Mouse (Mus musculus): Measurements from ENCODE around the gene Hemk1. TPM values are rescaled to one million over a fixed set of nuclear protein-coding genes. Genes with fewer than 3 reads are reported as not detected.

Hemk1 gene
- polyA plus RNA-seq, 1 experiment from 2014 or later = 8.2 TPM

- Histone ChIP-seq H3K27ac (replicated peaks; ENCODE audit: low read depth, low read length) (no peak overlapping the region), H3K9me3 (replicated peaks; ENCODE audit: control insufficient read depth, low read length) (no peaks in the 10 kb centered on the region), H3K36me3 (replicated peaks; ENCODE audit: control insufficient read depth, insufficient read depth, low read depth, low read length) (no peaks in the 10 kb centered on the region), H3K27me3 (ENCODE audit: control insufficient read depth, insufficient read depth, low read length) (no peaks in the 10 kb centered on the region; the same call in 1 of the 2 replicates), H3K9ac (replicated peaks; ENCODE audit: low read length) (no peak overlapping the region), H3K4me2 (ENCODE audit: low read depth, low read length) (no peak overlapping the region), H3K4me1 (ENCODE audit: control insufficient read depth, insufficient read depth, low read length) (no peaks in the 10 kb centered on the region), H3K4me3 (ENCODE audit: low read depth, low read length) (no peak overlapping the region)
- no peak for DNase-seq (ENCODE audit: low spot score)
- 83% methylated on average over 1 of the region's 1 CpGs for WGBS
- ATAC-seq (replicated peaks; ENCODE audit: insufficient number of reproducible peaks, low FRiP score, low TSS enrichment, low read depth) = no peak
These were observed 16.7 kb upstream of the Hemk1 start for GRCm38 (mm10) chr9:107354826-107355225.

- no peak for DNase-seq (ENCODE audit: low spot score)
- 59% methylated on average over 7 of the region's 7 CpGs for WGBS
These were observed 11.2 kb upstream of the Hemk1 start for GRCm38 (mm10) chr9:107349321-107349720.

GRCm38 (mm10) chr9:107347586-107348183 lies 9.5 kb upstream of the Hemk1 start:
- 73% methylated on average over 9 of the region's 9 CpGs for WGBS
- no peaks in the 10 kb centered on the region for H3K27me3 ChIP-seq (ENCODE audit: control insufficient read depth, insufficient read depth, low read length)
- no peaks in the 10 kb centered on the region for H3K4me1 ChIP-seq (ENCODE audit: control insufficient read depth, insufficient read depth, low read length)
- DNase-seq (ENCODE audit: low spot score) (no peak), ATAC-seq (replicated peaks; ENCODE audit: insufficient number of reproducible peaks, low FRiP score, low TSS enrichment, low read depth) (no peak)
- H3K36me3 ChIP-seq (replicated peaks; ENCODE audit: control insufficient read depth, insufficient read depth, low read depth, low read length) = no peaks in the 10 kb centered on the region
- no peak overlapping the region for H3K4me2 ChIP-seq (ENCODE audit: low read depth, low read length)
- H3K27ac ChIP-seq (replicated peaks; ENCODE audit: low read depth, low read length) = no peak overlapping the region
- no peak overlapping the region for H3K9ac ChIP-seq (replicated peaks; ENCODE audit: low read length)
- H3K4me3 ChIP-seq (ENCODE audit: low read depth, low read length) = no peak overlapping the region
- H3K9me3 ChIP-seq (replicated peaks; ENCODE audit: control insufficient read depth, low read length) = no peaks in the 10 kb centered on the region

More at GRCm38 (mm10) chr9:107349321-107349720, 11.2 kb upstream of the Hemk1 start:
- Histone ChIP-seq H3K9me3 (replicated peaks; ENCODE audit: control insufficient read depth, low read length) (no peaks in the 10 kb centered on the region), H3K9ac (replicated peaks; ENCODE audit: low read length) (no peak overlapping the region), H3K4me1 (ENCODE audit: control insufficient read depth, insufficient read depth, low read length) (no peaks in the 10 kb centered on the region), H3K27me3 (ENCODE audit: control insufficient read depth, insufficient read depth, low read length) (no peaks in the 10 kb centered on the region), H3K4me2 (ENCODE audit: low read depth, low read length) (no peak overlapping the region), H3K36me3 (replicated peaks; ENCODE audit: control insufficient read depth, insufficient read depth, low read depth, low read length) (no peaks in the 10 kb centered on the region), H3K4me3 (ENCODE audit: low read depth, low read length) (no peak overlapping the region), H3K27ac (replicated peaks; ENCODE audit: low read depth, low read length) (no peak overlapping the region)
- no peak for ATAC-seq (replicated peaks; ENCODE audit: insufficient number of reproducible peaks, low FRiP score, low TSS enrichment, low read depth)

GRCm38 (mm10) chr9:107346081-107346480 lies 7.9 kb upstream of the Hemk1 start:
- H3K27ac ChIP-seq (replicated peaks; ENCODE audit: low read depth, low read length) = no peak overlapping the region
- DNase-seq (ENCODE audit: low spot score) = no peak
- no peaks in the 10 kb centered on the region for H3K4me1 ChIP-seq (ENCODE audit: control insufficient read depth, insufficient read depth, low read length)
- no peak for ATAC-seq (replicated peaks; ENCODE audit: insufficient number of reproducible peaks, low FRiP score, low TSS enrichment, low read depth)
- no peak overlapping the region for H3K9ac ChIP-seq (replicated peaks; ENCODE audit: low read length)
- H3K9me3 ChIP-seq (replicated peaks; ENCODE audit: control insufficient read depth, low read length) = no peaks in the 10 kb centered on the region
- H3K36me3 ChIP-seq (replicated peaks; ENCODE audit: control insufficient read depth, insufficient read depth, low read depth, low read length) = no peaks in the 10 kb centered on the region
- WGBS = 87% methylated on average over 8 of the region's 8 CpGs
- no peak overlapping the region for H3K4me2 ChIP-seq (ENCODE audit: low read depth, low read length)
- no peak overlapping the region for H3K4me3 ChIP-seq (ENCODE audit: low read depth, low read length)
- no peaks in the 10 kb centered on the region for H3K27me3 ChIP-seq (ENCODE audit: control insufficient read depth, insufficient read depth, low read length)

GRCm38 (mm10) chr9:107344027-107344426 lies 5.9 kb upstream of the Hemk1 start:
- no peaks in the 10 kb centered on the region for H3K4me1 ChIP-seq (ENCODE audit: control insufficient read depth, insufficient read depth, low read length)
- H3K4me3 ChIP-seq (ENCODE audit: low read depth, low read length) = no peak overlapping the region
- H3K36me3 ChIP-seq (replicated peaks; ENCODE audit: control insufficient read depth, insufficient read depth, low read depth, low read length) = no peaks in the 10 kb centered on the region
- H3K27me3 ChIP-seq (ENCODE audit: control insufficient read depth, insufficient read depth, low read length) = no peaks in the 10 kb centered on the region
- no peak overlapping the region for H3K9ac ChIP-seq (replicated peaks; ENCODE audit: low read length)
- ATAC-seq (replicated peaks; ENCODE audit: insufficient number of reproducible peaks, low FRiP score, low TSS enrichment, low read depth) = no peak
- H3K27ac ChIP-seq (replicated peaks; ENCODE audit: low read depth, low read length) = no peak overlapping the region
- no peak for DNase-seq (ENCODE audit: low spot score)
- no peak overlapping the region for H3K4me2 ChIP-seq (ENCODE audit: low read depth, low read length)
- no peaks in the 10 kb centered on the region for H3K9me3 ChIP-seq (replicated peaks; ENCODE audit: control insufficient read depth, low read length)
- WGBS = 58% methylated on average over 6 of the region's 6 CpGs

- Histone ChIP-seq H3K4me2 (ENCODE audit: low read depth, low read length) (no peak overlapping the region), H3K9me3 (replicated peaks; ENCODE audit: control insufficient read depth, low read length) (no peaks in the 10 kb centered on the region), H3K27me3 (ENCODE audit: control insufficient read depth, insufficient read depth, low read length) (no peaks in the 10 kb centered on the region), H3K9ac (replicated peaks; ENCODE audit: low read length) (no peak overlapping the region), H3K36me3 (replicated peaks; ENCODE audit: control insufficient read depth, insufficient read depth, low read depth, low read length) (no peaks in the 10 kb centered on the region), H3K4me1 (ENCODE audit: control insufficient read depth, insufficient read depth, low read length) (no peaks in the 10 kb centered on the region), H3K4me3 (ENCODE audit: low read depth, low read length) (no peak overlapping the region), H3K27ac (replicated peaks; ENCODE audit: low read depth, low read length) (no peak overlapping the region)
- WGBS = 77% methylated on average over 8 of the region's 8 CpGs
- DNase-seq (ENCODE audit: low spot score) = no peak
- no peak for ATAC-seq (replicated peaks; ENCODE audit: insufficient number of reproducible peaks, low FRiP score, low TSS enrichment, low read depth)
These were observed 5.2 kb upstream of the Hemk1 start for GRCm38 (mm10) chr9:107343146-107343943.

GRCm38 (mm10) chr9:107342201-107342709 lies 4.1 kb upstream of the Hemk1 start:
- Histone ChIP-seq H3K27ac (replicated peaks; ENCODE audit: low read depth, low read length) (no peak overlapping the region), H3K27me3 (ENCODE audit: control insufficient read depth, insufficient read depth, low read length) (no peaks in the 10 kb centered on the region), H3K36me3 (replicated peaks; ENCODE audit: control insufficient read depth, insufficient read depth, low read depth, low read length) (no peaks in the 10 kb centered on the region), H3K4me3 (ENCODE audit: low read depth, low read length) (no peak overlapping the region), H3K4me2 (ENCODE audit: low read depth, low read length) (no peak overlapping the region), H3K9me3 (replicated peaks; ENCODE audit: control insufficient read depth, low read length) (no peaks in the 10 kb centered on the region), H3K4me1 (ENCODE audit: control insufficient read depth, insufficient read depth, low read length) (no peaks in the 10 kb centered on the region), H3K9ac (replicated peaks; ENCODE audit: low read length) (no peak overlapping the region)
- no peak for DNase-seq (ENCODE audit: low spot score)
- WGBS = 88% methylated on average over 11 of the region's 11 CpGs
- no peak for ATAC-seq (replicated peaks; ENCODE audit: insufficient number of reproducible peaks, low FRiP score, low TSS enrichment, low read depth)

All from embryonic facial prominence, embryonic 11.5 days (tissue).